Mouse (Mus musculus): ENCODE data around the gene Ccdc144b. TPM values are rescaled to one million over a fixed set of nuclear protein-coding genes. Genes with fewer than 3 reads are reported as not detected.

Ccdc144b gene
- polyA plus RNA-seq, 1 experiment from 2014 or later: not detected

GRCm38 (mm10) chr3:36075466-36075865 is 22.1 kb upstream of the Ccdc144b start:
- Histone ChIP-seq H3K4me1 (ENCODE audit: control insufficient read depth, insufficient read depth, low read length) (no peaks in the 10 kb centered on the region), H3K9ac (ENCODE audit: low read length) (no peak overlapping the region), H3K4me2 (ENCODE audit: low read length) (no peak overlapping the region), H3K9me3 (replicated peaks; ENCODE audit: control insufficient read depth, low read length) (no peaks in the 10 kb centered on the region), H3K27ac (ENCODE audit: low read depth, low read length) (no peak overlapping the region), H3K27me3 (replicated peaks; ENCODE audit: control insufficient read depth, insufficient read depth, low read length) (no peaks in the 10 kb centered on the region), H3K36me3 (ENCODE audit: control insufficient read depth, insufficient read depth, low read length) (peaks cover 81% of the 10 kb centered on the region), H3K4me3 (ENCODE audit: low read depth, low read length) (no peak overlapping the region)
- WGBS: 96% methylated on average over 6 of the region's 6 CpGs
- no peak for ATAC-seq
- DNase-seq (ENCODE audit: low spot score): no peak

- Histone ChIP-seq H3K27ac (ENCODE audit: low read depth, low read length) (no peak overlapping the region), H3K9ac (ENCODE audit: low read length) (no peak overlapping the region), H3K4me2 (ENCODE audit: low read length) (no peak overlapping the region), H3K36me3 (ENCODE audit: control insufficient read depth, insufficient read depth, low read length) (peaks cover 76% of the 10 kb centered on the region), H3K4me1 (ENCODE audit: control insufficient read depth, insufficient read depth, low read length) (no peaks in the 10 kb centered on the region), H3K4me3 (ENCODE audit: low read depth, low read length) (no peak overlapping the region), H3K27me3 (replicated peaks; ENCODE audit: control insufficient read depth, insufficient read depth, low read length) (no peaks in the 10 kb centered on the region), H3K9me3 (replicated peaks; ENCODE audit: control insufficient read depth, low read length) (no peaks in the 10 kb centered on the region)
- WGBS: 96% methylated on average over 6 of the region's 6 CpGs
- ATAC-seq: no peak
- no peak for DNase-seq (ENCODE audit: low spot score)
Measured at GRCm38 (mm10) chr3:36074231-36074630, 20.9 kb upstream of the Ccdc144b start.

- DNase-seq (ENCODE audit: low spot score): no peak
Measured at GRCm38 (mm10) chr3:36071047-36071446, 17.7 kb upstream of the Ccdc144b start.

GRCm38 (mm10) chr3:36070436-36070835 is 17.1 kb upstream of the Ccdc144b start:
- Histone ChIP-seq H3K36me3 (ENCODE audit: control insufficient read depth, insufficient read depth, low read length) (peaks cover 39% of the 10 kb centered on the region), H3K4me1 (ENCODE audit: control insufficient read depth, insufficient read depth, low read length) (peaks cover 10% of the 10 kb centered on the region), H3K27ac (ENCODE audit: low read depth, low read length) (no peak overlapping the region), H3K27me3 (replicated peaks; ENCODE audit: control insufficient read depth, insufficient read depth, low read length) (no peaks in the 10 kb centered on the region), H3K4me3 (ENCODE audit: low read depth, low read length) (no peak overlapping the region), H3K9ac (ENCODE audit: low read length) (no peak overlapping the region), H3K4me2 (ENCODE audit: low read length) (no peak overlapping the region), H3K9me3 (replicated peaks; ENCODE audit: control insufficient read depth, low read length) (no peaks in the 10 kb centered on the region)
- no peak for DNase-seq (ENCODE audit: low spot score)
- WGBS: 93% methylated on average over 4 of the region's 4 CpGs
- no peak for ATAC-seq

More at GRCm38 (mm10) chr3:36071047-36071446, 17.7 kb upstream of the Ccdc144b start:
- Histone ChIP-seq H3K4me2 (ENCODE audit: low read length) (no peak overlapping the region), H3K9me3 (replicated peaks; ENCODE audit: control insufficient read depth, low read length) (no peaks in the 10 kb centered on the region), H3K27me3 (replicated peaks; ENCODE audit: control insufficient read depth, insufficient read depth, low read length) (no peaks in the 10 kb centered on the region), H3K4me1 (ENCODE audit: control insufficient read depth, insufficient read depth, low read length) (peaks cover 10% of the 10 kb centered on the region), H3K9ac (ENCODE audit: low read length) (no peak overlapping the region), H3K27ac (ENCODE audit: low read depth, low read length) (no peak overlapping the region), H3K4me3 (ENCODE audit: low read depth, low read length) (no peak overlapping the region), H3K36me3 (ENCODE audit: control insufficient read depth, insufficient read depth, low read length) (peaks cover 45% of the 10 kb centered on the region)
- ATAC-seq: no peak
- 92% methylated on average over 5 of the region's 5 CpGs for WGBS

GRCm38 (mm10) chr3:36067731-36068130 is 14.4 kb upstream of the Ccdc144b start:
- no peaks in the 10 kb centered on the region for H3K27me3 ChIP-seq (replicated peaks; ENCODE audit: control insufficient read depth, insufficient read depth, low read length)
- no peak overlapping the region for H3K27ac ChIP-seq (ENCODE audit: low read depth, low read length)
- peaks cover 17% of the 10 kb centered on the region for H3K36me3 ChIP-seq (ENCODE audit: control insufficient read depth, insufficient read depth, low read length)
- H3K4me3 ChIP-seq (ENCODE audit: low read depth, low read length): no peak overlapping the region
- H3K9me3 ChIP-seq (replicated peaks; ENCODE audit: control insufficient read depth, low read length): no peaks in the 10 kb centered on the region
- H3K9ac ChIP-seq (ENCODE audit: low read length): no peak overlapping the region
- peaks cover 10% of the 10 kb centered on the region for H3K4me1 ChIP-seq (ENCODE audit: control insufficient read depth, insufficient read depth, low read length)
- DNase-seq (ENCODE audit: low spot score) (no peak), ATAC-seq (no peak)
- WGBS: 87% methylated on average over 6 of the region's 6 CpGs
- H3K4me2 ChIP-seq (ENCODE audit: low read length): no peak overlapping the region

GRCm38 (mm10) chr3:36065843-36066651 is 12.7 kb upstream of the Ccdc144b start, which contains the start of gene Acad9:
Gene Acad9, plus strand, starts transcription at chr3:36065979.
- Histone ChIP-seq H3K9ac (ENCODE audit: low read length) (peak within 1 kb of the TSS; percentile 92), H3K4me2 (ENCODE audit: low read length) (peak within 1 kb of the TSS; percentile 81), H3K4me1 (ENCODE audit: control insufficient read depth, insufficient read depth, low read length) (peaks cover 10% of the 10 kb centered on the region), H3K27me3 (replicated peaks; ENCODE audit: control insufficient read depth, insufficient read depth, low read length) (no peaks in the 10 kb centered on the region), H3K36me3 (ENCODE audit: control insufficient read depth, insufficient read depth, low read length) (peaks cover 12% of the 10 kb centered on the region), H3K27ac (ENCODE audit: low read depth, low read length) (peak within 1 kb of the TSS; percentile 40; the same call in 1 of the 2 replicates), H3K9me3 (replicated peaks; ENCODE audit: control insufficient read depth, low read length) (no peaks in the 10 kb centered on the region), H3K4me3 (ENCODE audit: low read depth, low read length) (peak within 1 kb of the TSS; percentile 92)
- under 1% methylated on average over 49 of the region's 49 CpGs for WGBS
- DNase-seq (ENCODE audit: low spot score): peak; percentile 98
- ATAC-seq: peak; percentile 99

- peaks cover 10% of the 10 kb centered on the region for H3K4me1 ChIP-seq (ENCODE audit: control insufficient read depth, insufficient read depth, low read length)
- H3K4me3 ChIP-seq (ENCODE audit: low read depth, low read length): peak overlapping the region; percentile 92
- ATAC-seq (no peak), DNase-seq (ENCODE audit: low spot score) (no peak)
- no peaks in the 10 kb centered on the region for H3K27me3 ChIP-seq (replicated peaks; ENCODE audit: control insufficient read depth, insufficient read depth, low read length)
- peak overlapping the region; percentile 50 for H3K4me2 ChIP-seq (ENCODE audit: low read length)
- no peak overlapping the region for H3K27ac ChIP-seq (ENCODE audit: low read depth, low read length)
- peaks cover 4% of the 10 kb centered on the region for H3K36me3 ChIP-seq (ENCODE audit: control insufficient read depth, insufficient read depth, low read length)
- WGBS: 93% methylated on average over 2 of the region's 2 CpGs
- no peaks in the 10 kb centered on the region for H3K9me3 ChIP-seq (replicated peaks; ENCODE audit: control insufficient read depth, low read length)
- 0 out of 2 replicates have a peak overlapping the region, but pooled peaks have one; percentile 92 for H3K9ac ChIP-seq (ENCODE audit: low read length)
Measured at GRCm38 (mm10) chr3:36065166-36065565, 11.8 kb upstream of the Ccdc144b start.

GRCm38 (mm10) chr3:36064592-36065061 is 11.3 kb upstream of the Ccdc144b start:
- H3K9me3 ChIP-seq (replicated peaks; ENCODE audit: control insufficient read depth, low read length): no peaks in the 10 kb centered on the region
- no peak overlapping the region for H3K27ac ChIP-seq (ENCODE audit: low read depth, low read length)
- no peak overlapping the region for H3K4me2 ChIP-seq (ENCODE audit: low read length)
- no peak overlapping the region for H3K4me3 ChIP-seq (ENCODE audit: low read depth, low read length)
- peaks cover 10% of the 10 kb centered on the region for H3K4me1 ChIP-seq (ENCODE audit: control insufficient read depth, insufficient read depth, low read length)
- no peak for ATAC-seq
- DNase-seq (ENCODE audit: low spot score): no peak
- no peaks in the 10 kb centered on the region for H3K27me3 ChIP-seq (replicated peaks; ENCODE audit: control insufficient read depth, insufficient read depth, low read length)
- WGBS: 97% methylated on average over 1 of the region's 1 CpGs
- no peaks in the 10 kb centered on the region for H3K36me3 ChIP-seq (ENCODE audit: control insufficient read depth, insufficient read depth, low read length)
- H3K9ac ChIP-seq (ENCODE audit: low read length): no peak overlapping the region
